Mouse (Mus musculus): ENCODE data around the gene Loxl4.

Gene Loxl4

GRCm38 (mm10) chr19:42609716-42610115 lies 2.9 kb downstream of the Loxl4 start:
- DNase-seq (ENCODE audit: low spot score in 2 of 2), result no peak

DNA sequence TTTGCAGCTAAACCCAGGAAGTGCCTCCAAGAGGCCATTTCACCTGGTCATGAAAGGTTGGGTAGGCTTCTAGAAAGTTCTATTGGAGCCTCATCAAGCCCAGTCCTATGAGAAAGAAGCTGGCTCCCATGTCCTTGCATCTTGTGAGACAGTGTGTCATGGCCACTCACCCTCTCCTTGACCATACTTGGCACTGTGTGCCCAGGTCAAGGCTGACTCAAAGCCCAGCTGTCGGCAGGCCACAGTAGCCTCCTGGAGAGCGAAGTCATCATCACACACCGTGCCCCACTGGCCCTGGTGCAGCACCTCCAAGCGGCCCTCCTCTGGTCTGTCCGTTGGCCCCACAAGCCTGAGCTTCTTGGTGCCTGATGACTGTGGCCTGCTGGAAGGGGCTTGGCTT lies 4.5 kb downstream of the Loxl4 start:
- DNase-seq (ENCODE audit: low spot score in 2 of 2), result no peak

GRCm38 (mm10) chr19:42602576-42602975 lies 10.0 kb downstream of the Loxl4 start:
- no peak for DNase-seq (ENCODE audit: low spot score in 2 of 2)

GRCm38 (mm10) chr19:42602041-42602440 lies 10.6 kb downstream of the Loxl4 start:
- no peak for DNase-seq (ENCODE audit: low spot score in 2 of 2)

- no peak for DNase-seq (ENCODE audit: low spot score in 2 of 2)
Measured at GRCm38 (mm10) chr19:42601445-42601844, 11.2 kb downstream of the Loxl4 start.

GRCm38 (mm10) chr19:42600591-42600990 lies 12.0 kb downstream of the Loxl4 start:
- no peak for DNase-seq (ENCODE audit: low spot score in 2 of 2)

GRCm38 (mm10) chr19:42599891-42600290 lies 12.7 kb downstream of the Loxl4 start:
- DNase-seq (ENCODE audit: low spot score in 2 of 2), result no peak

DNA sequence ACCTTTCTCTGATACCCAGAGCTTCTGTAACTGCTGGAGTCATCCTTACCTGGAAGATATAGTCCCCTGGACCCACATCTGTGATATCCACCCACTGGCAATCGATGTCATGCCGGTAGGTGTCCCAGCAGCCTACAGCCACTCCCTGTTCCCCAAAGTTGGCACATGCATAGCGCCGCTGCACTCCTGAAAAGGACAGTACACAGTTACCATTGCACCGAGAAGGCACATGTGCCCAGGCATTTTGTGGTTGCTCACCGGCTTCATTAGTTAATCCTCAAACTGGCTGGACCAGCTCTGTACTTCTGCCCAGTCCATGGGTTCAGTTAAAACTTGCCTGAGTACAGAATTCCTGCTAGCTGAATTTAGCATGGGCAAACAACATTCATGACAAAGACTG lies 14.7 kb downstream of the Loxl4 start:
- no peak for DNase-seq (ENCODE audit: low spot score in 2 of 2)

DNA sequence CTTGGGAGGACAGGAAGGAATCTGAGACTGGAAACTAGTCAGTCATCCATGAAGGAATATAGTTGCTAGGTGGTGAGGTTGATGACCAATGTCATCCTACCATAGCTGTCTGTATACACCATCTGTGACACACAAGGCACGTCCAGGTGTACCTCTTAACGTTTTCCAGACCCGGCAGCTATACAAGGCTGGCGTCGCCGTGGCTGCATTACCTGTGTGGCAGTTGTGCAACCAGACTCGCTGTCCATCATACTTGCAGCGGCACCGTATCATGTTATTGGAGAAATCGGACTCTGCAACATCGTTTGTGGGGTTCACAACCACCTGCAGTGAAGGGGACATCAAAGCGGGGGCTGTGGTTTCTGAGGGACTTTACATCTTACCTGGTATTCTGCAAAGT lies 15.3 kb downstream of the Loxl4 start:
- no peak for DNase-seq (ENCODE audit: low spot score in 2 of 2)

DNA sequence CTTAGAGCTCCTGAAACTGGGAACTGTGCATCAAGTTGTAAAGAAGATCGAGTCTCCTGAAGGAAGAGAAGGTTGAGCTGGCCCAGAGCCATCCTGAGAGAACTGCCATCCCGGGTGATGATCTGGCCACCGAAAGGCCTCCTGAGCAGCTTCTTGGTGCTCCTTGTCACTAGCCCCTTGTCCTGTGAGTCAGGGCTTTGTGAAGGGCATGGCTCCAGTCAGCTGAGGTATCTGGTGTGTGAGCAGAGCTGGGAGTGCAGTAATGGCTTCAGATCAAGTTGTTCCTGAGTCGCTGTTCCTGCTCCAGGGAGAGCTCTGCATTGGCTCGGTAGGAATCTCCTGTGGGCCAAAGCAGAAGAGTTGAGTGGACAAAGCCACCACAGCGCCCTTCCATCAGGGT lies 17.5 kb downstream of the Loxl4 start:
- no peak for DNase-seq (ENCODE audit: low spot score in 2 of 2)

- DNase-seq (ENCODE audit: low spot score in 2 of 2), result no peak
Measured at GRCm38 (mm10) chr19:42593456-42593855, 19.2 kb downstream of the Loxl4 start.

- DNase-seq (ENCODE audit: low spot score in 2 of 2), result no peak
Measured at GRCm38 (mm10) chr19:42591534-42591933, 21.1 kb downstream of the Loxl4 start.

DNA sequence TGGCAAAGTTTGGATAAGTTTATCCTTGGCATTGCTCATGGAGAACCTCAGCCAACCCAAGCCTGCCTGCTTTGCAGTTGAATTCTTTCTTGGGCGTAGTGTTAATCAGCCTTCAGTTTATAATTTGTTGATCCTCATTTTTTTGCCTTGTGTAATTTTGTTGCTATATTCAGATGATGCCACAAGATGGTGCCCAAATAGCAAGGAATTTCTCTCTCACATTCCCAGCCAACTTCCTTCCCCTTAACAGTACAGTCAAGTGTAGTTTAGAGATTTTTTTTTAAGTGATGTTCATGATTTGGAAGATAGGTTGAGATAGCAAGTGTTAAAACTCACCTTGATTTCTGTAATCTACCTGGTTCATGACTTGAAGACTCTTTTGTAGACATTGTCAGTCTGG lies 23.4 kb downstream of the Loxl4 start:
- no peak for DNase-seq (ENCODE audit: low spot score in 2 of 2)

DNA sequence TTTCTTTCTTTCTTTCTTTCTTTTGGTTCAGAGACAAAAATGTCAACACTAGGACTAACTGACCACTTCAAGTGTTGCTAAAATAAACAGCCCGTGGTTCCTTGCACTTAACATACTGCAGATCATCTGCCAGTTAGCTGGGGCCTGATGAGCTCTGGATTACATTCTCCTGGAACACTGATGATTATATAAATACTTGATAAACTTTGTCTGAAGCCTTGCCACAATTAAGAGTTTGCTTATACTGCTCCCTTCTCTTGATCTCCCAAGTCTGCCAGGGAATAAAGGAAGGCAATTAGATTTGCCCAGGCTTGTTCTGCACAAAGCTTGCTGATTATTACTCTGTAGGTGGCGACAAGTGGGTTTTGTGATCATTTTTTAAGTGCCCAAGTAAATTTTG lies 24.9 kb downstream of the Loxl4 start:
- no peak for DNase-seq (ENCODE audit: low spot score in 2 of 2)

DNA sequence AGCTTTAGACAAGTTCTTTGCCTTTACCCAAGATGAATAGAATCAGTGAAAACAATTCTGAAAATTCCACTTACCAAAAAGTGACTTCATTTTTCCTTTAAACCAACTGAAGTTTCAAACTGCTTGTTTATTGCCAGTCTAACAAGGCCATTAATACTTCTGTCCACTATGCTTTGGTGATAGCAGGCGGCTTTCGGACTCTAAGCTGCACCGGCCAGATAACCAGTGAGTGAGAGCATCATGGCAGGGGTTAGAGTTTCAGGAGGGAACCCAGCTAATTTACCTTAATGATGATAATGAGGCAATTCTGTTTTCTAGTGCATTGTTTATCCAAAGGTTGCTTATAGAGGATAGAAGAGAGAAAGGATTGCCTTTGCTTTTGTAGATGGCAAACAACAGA lies 28.4 kb downstream of the Loxl4 start:
- DNase-seq (ENCODE audit: low spot score in 2 of 2), result no peak

DNA sequence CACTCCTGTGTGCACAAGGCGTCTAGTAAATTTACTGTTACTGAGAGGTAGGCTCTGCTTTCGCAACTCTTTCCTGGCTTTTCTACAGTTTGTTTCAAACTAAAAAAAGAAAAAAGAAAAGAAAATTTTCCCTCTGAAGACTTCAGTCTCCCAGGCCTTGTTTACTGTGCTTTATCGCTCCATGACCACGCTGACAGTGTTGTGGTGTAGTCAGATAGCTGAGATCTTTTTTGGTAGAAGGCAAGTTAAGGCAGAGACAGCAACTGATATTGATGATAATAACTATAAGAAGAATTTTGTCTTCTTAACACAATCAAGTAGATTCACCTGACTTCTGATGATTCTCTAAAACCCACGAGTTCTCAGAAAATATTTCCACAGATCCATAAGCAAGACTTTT lies 28.9 kb downstream of the Loxl4 start:
- DNase-seq (ENCODE audit: low spot score in 2 of 2), result no peak

GRCm38 (mm10) chr19:42582811-42583370 lies 29.7 kb downstream of the Loxl4 start:
- DNase-seq (ENCODE audit: low spot score in 2 of 2), result no peak

DNA sequence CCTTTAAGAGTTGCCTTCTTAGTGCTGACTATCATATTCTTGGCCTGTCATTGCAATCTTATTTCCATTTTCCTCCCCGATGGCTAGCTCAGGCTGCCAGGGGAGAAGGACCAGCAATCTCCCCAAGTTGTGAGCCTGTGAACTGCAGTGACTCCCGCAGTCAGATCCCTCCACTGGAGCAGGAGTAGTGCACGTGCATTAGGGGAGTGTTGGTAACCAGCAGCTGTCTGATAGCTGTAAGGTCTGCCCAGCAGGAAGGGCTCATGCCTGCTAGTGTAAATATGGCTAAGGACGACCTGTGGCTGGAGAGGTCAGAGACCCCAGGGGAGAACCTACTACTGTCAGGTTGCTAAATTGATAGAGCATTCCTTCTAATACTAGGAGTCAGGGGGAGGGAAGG lies 31.9 kb downstream of the Loxl4 start:
- DNase-seq (ENCODE audit: low spot score in 2 of 2), result no peak

- DNase-seq (ENCODE audit: low spot score in 2 of 2), result no peak
Measured at GRCm38 (mm10) chr19:42578631-42579030, 34.0 kb downstream of the Loxl4 start.

DNA sequence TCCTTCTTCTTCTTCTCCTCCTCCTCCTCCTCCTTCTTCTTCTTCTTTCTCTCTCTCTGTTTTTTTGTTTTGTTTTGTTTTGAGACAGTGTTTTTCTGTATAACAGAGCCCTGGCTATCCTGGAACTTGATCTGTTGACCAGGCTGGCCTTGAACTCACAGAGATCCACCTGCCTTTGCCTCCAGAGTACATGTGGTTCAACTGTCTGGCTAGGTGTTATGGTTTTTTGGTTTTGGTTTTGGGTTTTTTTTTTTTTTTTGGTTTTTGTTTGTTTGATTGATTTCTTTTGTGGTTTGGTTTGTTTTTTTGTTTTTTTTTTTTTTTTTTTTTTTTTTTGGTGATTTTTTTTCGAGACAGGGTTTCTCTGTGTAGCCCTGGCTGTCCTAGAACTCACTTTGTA lies 35.8 kb downstream of the Loxl4 start:
- DNase-seq (ENCODE audit: low spot score in 2 of 2), result no peak

GRCm38 (mm10) chr19:42575317-42575716 lies 37.3 kb downstream of the Loxl4 start:
- no peak for DNase-seq (ENCODE audit: low spot score in 2 of 2)

- DNase-seq (ENCODE audit: low spot score in 2 of 2), result no peak
Measured at GRCm38 (mm10) chr19:42571291-42571690, 41.3 kb downstream of the Loxl4 start.

- DNase-seq (ENCODE audit: low spot score in 2 of 2), result no peak
Measured at GRCm38 (mm10) chr19:42569076-42569475, 43.5 kb downstream of the Loxl4 start.

GRCm38 (mm10) chr19:42567020-42567419 lies 45.6 kb downstream of the Loxl4 start:
- no peak for DNase-seq (ENCODE audit: low spot score in 2 of 2)
